Mouse (Mus musculus): ENCODE results near the gene Pdzd2.

Pdzd2 gene

DNA sequence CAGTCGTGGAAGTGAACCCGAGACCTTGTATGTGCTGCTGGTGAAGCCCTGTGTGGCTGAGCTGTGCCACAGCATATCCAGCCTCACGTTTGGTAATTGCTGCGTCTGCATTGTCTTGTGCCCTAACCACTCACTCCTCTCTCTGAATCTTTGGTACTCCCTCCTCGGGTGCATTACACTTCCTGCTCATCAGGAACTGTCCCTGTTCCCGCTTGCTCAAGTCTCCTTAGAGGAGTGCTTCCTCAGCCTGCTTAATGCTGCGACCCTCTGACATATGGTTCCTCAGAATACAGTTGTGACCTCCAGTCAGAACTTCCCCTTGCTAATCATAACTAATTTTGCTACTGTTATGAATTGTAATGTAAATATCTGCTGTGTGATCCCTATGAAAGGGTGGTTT is 383.8 kb downstream of the Pdzd2 start:
- no peak for DNase-seq (ENCODE audit: low read depth, low spot score)

DNA sequence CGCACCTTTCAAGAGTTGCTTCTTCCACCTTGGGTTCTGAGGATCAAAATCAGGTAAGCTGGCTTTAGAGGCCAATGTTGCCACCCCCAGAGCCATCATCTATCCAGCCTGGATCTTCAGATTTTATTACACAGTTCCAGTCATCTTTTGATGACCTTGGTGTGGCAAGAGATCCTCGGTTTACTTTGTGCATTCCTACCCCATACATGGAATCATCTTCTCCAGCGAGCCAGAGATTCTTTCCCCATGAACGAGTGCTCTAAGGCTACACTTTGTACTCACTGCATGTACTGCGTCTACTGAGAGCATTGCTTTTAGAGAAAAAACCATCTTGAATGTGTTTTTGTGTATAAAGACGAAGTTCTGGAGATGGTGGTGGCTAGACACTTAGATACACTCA is 384.5 kb downstream of the Pdzd2 start:
- no peak for DNase-seq (ENCODE audit: low read depth, low spot score)

DNA sequence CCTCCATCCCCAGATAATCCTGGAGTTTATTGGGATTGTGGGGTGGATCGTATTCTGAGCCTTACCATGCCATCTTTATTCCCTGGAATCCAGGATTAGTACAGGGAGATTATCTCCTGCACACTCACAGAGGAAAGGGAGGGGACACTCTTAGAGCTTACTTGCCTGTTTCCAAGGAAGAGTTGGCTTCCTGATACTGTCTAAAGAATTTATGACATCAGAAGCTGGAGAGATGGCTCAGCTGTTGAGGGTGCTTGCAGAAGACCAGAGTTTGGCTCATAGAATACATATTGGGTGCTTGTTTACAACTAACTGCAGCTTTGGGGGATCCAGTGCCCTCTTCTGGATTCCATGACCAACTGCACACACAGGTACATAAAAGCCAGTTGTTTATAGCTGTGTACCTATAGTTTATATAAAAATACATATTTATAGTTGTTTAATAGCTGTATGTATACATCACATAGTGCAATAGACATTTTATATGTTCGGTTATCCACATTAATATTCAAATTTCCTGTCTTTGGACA is 385.4 kb downstream of the Pdzd2 start:
- DNase-seq (ENCODE audit: low read depth, low spot score): no peak

DNA sequence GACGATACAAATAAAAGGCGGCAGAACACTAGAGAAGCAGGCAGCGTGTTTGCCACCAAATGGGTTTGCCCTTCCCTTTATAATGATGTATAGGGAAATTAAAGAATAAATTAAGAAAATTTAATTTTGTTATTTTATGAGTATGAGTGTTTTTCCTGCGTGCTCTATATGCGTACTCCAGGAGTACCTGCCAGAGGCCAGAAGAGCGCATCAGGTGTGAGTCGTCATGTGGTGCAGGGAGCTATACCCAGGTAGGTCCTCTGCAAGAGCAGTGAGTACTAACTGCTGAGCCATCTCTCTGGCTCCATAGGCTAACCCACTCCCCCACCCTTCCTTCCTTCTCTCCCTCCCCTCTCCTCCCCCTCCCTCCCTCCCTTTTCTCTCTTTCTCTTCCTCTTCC is 388.3 kb downstream of the Pdzd2 start:
- no peak for DNase-seq (ENCODE audit: low read depth, low spot score)

DNA sequence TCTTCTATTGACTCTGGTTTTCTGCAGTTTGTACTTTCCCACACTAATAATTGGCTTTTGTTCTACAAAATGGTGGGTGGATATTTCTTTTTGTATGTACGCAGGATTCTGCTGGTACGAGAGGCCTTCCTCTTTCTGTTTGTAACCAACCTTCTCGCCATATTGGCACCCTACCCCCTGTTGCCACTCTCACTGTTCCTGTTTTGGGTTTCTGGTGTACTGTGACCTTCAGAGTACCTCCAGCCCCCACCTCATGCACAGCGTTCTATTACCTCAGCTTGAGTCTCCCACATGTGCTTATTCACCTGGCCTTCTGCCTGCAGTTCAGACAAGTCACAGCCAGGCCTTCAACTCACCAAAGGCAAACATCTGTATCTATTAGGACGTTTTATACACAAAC is 389.9 kb downstream of the Pdzd2 start:
- no peak for DNase-seq (ENCODE audit: low read depth, low spot score)

DNA sequence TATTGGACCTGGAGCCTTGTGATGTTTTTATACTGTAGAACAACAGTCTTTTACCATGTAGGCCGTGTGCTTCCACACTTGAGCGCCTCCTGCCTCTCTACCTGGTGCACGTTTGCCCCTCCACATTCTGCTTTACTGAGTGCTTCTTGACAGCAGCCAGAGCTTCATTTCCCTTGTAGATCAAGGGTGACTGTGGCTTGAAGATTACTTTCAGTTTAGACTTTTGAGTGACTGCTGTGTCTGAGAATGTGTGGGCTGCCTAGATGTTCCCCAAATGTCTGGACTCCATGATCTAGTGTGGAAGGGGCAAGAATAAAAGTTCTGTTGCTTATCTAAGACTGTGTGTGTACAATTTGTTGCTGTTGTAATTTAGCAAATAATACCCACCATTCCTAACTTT is 390.8 kb downstream of the Pdzd2 start:
- no peak for DNase-seq (ENCODE audit: low read depth, low spot score)

DNA sequence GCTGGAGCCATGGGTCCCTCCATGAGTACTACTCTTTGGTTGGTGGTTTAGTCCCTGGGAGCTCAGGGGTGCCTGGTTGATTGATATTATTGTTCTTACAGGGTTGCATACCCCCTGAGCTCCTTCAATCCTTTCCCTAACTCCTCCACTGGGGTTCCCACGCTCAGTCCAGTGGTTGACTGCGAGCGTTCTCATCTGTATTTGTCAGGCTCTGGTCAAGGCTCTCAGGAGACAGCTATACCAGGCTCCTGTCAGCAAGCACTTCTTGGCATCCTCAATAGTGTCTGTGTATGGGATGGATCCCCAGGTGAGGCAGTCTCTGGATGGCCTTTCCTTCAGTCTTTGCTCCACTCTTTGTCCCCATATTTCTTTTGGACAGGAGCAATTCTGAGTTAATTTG is 392.8 kb downstream of the Pdzd2 start:
- no peak for DNase-seq (ENCODE audit: low read depth, low spot score)

DNA sequence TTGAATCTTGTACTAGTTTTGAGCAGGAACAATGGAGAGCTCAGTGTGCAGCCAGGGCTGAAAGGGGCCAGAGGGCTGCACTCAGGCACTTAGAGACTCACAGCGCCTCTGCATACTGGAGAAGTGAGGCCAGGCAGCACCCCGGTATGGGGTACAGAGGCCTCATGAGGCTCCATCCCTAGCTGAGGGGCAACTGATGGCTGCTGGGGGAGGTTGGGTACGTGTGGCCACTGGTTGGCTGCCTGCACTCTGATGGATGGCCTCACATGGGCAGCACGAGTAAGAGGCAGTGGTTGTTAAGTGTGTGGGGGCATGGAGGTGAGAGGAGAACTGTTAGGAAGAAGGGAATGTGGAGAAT is 398.3 kb downstream of the Pdzd2 start:
- no peak for DNase-seq (ENCODE audit: low read depth, low spot score)

DNA sequence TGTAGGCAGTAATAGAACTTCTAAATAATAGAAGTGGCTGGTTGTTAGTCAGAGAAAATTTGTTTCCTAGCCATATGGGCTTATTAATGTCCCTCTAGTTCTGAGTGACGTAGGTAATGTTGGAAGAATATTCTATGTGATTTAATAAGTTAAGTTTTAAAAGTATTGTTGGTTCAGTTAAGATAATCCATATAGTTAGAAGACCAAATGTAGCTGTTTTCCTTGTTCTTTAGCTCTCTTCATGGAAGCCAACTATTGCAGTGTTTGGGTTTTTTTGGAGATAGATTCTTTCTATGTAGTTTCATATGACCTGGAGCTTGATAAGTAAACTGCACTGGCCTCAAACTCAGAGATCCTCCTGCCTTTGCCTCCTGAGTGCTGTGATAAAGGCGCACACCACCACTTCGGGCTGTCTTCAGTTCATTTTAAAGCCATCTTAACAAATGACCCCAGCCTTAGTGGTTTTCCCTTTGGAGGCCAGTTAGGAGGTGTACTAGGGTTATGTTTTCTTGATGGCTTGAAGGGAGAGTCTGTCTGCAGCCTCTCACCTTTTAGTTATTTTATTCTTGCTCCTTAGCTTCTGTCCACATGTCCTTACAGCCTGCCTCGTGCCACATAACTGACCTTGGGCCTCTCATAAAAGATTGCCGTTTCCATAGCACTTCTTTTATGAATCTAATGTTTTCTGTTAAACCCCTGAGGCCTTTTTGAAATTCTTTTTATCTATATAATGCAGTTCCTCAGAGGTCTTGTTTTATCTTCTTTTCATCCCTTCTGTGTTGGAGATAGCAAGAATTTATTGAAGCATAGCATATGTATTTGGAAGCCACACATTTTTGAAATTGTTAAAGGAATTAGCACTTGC is 399.0 kb downstream of the Pdzd2 start:
- DNase-seq (ENCODE audit: low read depth, low spot score): no peak

DNA sequence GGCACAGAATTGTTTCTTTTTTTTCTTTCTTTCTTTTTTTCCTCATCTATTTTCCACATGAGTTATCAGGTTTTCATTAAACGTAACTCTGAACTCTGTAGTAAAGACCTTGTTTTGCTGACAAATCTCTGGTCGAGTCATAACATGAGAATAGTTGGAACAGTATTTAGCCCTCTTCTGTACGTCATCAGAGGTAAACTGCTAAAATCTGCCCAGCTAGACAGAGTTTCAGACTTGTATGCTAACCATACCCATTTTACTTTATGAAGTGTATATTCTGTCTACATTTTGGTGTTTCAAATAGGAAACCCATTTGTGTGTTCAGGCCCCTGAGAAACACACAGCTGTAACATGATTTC is 402.0 kb downstream of the Pdzd2 start:
- no peak for DNase-seq (ENCODE audit: low read depth, low spot score)

DNA sequence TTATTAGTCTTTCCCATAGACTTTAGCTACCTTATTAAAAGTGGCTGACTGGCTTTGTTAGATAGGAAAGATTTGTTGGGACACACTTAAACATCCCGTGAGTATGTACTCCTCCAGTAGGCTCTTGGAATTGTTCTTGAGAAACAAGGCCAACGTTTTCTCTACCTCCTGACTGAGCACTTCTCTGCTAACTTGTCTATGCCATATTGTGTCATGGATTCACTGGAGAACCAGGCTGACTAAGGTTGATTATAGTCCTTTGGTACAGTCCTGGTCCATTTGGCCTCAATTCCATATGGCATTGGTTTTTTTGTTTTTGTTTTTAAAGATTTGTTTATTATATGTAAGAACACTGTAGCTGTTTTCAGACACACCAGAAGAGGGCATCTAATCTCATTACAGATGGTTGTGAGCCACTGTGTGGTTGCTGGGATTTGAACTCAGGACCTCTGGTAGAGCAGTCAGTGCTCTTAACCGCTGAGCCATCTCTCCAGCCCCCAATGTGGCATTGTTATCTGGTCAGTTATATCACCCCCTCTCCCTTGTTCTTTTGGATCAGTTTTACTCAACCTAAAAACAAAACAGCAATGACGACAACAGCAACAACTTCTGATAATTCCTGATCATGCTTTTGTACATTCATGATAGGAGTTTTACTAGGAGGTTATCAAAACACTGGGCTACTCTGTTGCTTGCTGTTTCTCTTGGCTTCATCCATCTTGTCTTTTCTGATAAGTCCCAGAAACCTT is 402.5 kb downstream of the Pdzd2 start:
- DNase-seq (ENCODE audit: low read depth, low spot score): no peak

DNA sequence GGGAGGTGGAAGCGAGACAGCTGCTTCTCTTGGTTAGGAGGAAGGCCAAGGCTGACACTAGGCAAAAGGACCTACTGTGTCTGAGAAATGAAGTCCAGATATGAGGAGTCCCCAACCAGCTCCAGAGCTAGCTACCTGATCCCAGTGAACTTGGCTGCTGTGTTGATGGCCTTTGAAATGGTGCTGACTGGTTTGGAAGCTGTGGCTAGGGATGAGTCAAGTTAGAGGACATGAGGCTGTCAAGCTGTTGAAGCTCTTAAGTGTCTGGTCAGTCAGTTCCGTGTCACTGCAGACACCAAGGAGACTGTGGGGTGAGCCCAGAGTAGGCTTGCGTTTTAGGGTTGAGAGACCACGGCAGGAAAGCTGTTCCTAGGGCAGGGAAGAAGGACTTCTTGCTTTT is 405.3 kb downstream of the Pdzd2 start:
- DNase-seq (ENCODE audit: low read depth, low spot score): no peak

DNA sequence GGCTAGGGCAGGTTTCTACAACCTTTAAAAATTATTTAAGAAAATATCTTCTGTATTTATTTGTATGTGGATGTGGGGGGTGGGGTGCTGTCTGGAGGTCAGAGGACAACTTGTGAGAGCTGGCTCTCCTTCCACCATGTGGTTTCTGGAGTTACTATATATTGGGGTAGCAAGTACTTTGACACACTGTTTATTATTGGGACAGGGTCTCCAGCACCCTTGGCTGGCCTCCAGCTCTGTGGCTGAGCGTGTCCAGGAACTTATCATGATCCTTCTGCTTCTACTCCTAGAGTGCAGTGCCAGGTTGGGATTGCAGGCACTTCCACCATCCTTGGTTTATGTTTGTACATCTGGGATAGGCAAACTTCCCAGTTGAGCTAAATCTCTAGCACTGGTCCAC is 408.4 kb downstream of the Pdzd2 start:
- no peak for DNase-seq (ENCODE audit: low read depth, low spot score)

DNA sequence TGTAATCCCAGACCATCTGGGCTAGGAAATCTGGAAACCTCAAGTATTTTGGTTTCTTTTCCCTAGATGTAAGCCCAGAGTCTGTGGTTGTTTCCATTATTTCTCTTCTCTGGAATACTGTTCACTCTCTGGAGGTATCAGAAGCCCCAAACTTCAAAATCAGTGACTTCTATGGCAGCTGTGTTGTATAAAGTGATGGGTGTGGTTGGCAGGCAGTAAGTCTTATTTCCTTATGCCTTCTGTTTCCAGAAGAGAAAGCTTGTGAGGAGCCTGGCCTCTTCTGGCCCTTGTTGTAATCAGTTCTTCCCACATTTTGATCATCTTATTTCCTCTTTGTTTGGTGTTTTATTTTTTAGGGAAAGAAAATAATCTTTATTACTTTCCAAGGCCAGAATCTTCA is 408.8 kb downstream of the Pdzd2 start:
- DNase-seq (ENCODE audit: low read depth, low spot score): no peak

DNA sequence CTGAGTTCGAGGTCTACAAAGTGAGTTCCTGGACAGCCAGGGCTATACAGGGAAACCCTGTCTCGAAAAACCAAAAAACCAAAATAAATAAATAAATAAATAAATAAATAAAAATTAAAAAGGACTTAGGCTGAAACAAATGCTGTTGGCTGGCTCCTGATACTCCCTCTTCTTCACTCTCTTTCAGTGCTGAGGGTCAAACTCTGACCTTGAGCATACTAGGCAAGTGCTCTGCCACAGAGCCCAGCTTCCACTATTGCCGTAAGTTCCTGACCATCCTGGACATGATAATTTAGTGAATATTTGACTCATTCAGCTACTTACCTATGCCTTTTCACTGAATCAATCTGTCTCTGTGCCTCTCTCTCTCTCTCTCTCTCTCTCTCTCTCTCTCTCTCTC is 409.3 kb downstream of the Pdzd2 start:
- no peak for DNase-seq (ENCODE audit: low read depth, low spot score)

DNA sequence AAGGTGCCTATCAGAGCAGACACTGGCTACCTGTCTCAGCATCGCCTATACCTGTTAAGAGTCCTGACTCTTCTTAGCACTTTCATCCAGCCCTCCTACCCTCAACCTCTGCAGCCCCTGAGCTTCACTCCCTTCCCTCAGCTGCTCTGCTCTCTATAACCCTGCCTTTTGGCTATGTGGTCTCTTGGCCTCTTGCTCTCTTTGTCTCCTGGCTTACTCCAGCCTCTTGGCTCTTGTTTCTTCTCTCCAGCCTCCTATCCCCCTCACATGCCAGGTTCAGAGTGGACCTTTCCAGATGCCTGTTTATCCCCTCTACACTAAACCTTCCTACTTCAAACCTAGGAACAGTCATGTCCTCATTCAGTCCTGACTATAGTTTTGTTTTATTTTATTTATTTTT is 415.4 kb downstream of the Pdzd2 start:
- no peak for DNase-seq (ENCODE audit: low read depth, low spot score)

DNA sequence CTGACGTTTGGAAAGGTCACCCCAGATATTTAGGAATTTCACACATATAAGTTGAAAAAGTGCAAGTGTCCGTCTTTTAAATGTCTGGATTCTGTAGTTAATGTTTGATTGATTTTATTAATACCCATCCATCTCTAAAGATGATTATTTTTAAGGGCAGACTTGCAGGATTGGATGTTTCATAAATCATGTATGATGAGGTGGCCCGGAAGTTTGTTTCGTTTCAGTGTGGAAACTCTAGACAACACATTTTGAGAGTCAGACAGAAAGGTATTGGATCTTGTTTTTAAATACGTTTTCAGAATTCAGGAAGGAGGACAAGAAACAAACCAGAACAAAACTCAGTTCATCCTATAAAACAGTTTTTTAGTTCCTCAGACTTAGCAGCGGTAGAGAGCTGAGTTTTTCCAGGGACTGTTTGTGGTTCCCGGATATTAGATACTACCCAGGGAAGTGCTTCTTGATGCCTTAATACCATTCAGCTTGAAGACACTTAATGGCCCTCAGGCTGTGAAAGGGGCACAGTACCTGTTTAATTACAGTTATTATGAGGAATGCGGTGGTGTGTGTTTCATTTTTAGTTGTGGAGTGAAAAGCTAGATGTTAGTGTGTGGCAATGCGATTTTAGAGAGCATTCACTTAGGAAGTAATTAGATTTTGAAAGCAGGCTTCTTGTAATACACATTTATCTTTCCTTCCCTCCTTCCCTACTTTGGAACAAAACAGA is 416.9 kb downstream of the Pdzd2 start:
- no peak for DNase-seq (ENCODE audit: low read depth, low spot score)

DNA sequence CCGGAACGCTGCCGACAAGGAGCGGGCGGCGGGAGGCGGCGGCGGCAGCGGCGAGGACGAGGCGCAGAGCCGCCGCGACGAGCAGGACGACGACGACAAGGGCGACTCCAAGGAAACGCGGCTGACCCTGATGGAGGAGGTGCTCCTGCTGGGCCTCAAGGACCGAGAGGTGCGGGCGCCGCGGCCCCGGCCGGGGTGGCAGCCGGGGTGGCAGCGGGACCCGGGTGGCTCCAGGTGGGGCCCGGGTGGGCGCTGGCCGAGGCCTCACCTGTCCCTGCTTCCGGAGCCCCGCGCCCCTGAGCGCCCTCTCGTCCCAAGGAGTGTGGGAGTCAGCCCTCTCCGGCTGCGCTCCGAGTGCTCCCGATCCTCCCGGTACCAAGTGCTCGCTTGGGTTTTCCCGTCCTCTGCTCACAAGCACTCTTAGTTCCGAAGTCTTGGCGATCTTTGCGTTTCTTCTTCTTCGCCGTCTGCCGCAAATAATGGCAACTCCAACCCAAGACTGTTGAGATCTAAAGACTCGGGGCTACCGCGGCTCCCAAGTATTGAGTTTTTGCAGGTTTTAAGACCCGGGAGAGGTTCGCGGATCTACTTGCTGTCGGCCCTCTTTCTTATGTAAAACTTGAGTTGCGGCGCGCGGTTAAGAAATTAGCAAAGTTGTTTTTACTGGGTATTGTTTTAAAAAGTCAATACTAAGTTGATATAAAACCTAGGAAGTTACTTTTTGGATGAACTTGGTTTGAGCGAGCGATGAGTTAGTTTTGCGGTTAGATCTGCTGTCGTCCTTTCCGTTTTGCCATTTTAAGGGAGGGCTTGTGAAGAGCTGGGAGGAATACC is 417.7 kb downstream of the Pdzd2 start, which contains the start of gene 1810049J17Rik:
1810049J17Rik (minus strand) TSS at position 112 of the 834 bp plus-strand sequence.
- DNase-seq (ENCODE audit: low read depth, low spot score): no peak

DNA sequence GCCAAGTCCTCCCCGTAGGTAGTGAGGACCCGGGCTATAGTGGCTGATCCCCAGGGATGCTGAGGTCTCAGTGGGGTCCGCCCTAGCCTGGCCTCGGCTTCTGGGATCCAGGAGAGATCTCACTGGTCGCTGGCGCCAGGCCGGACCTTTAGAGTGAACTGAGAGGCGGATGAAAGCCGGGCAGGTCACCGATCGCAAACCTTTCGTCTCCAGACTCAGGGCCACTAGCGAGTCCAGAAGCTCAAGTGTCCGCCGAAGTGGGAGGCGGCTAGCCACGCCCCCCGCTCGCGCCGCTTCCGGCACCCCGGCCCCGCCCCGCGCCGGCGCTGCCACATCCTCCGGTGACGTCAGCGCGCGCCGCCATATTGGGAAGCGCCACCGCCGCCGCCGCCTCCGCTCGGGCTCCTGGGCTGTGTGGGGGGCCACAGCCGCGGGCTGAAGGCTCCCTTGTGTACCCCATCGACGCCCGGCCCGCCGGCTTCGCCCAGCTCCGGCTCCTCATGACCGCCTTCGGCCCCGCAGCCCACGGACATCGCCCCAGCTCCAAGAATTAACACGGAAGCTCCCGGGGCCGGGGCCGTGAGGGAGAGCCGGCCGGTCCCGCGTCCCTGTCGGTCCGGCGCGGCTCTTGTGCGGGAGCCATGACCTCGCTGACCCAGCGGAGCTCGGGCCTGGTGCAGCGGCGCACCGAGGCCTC is 418.5 kb downstream of the Pdzd2 start, which contains the start of gene Golph3:
Golph3 (plus strand) TSS at position 360 of the 697 bp plus-strand sequence.
- peak; percentile 80 for DNase-seq (ENCODE audit: low read depth, low spot score)

DNA sequence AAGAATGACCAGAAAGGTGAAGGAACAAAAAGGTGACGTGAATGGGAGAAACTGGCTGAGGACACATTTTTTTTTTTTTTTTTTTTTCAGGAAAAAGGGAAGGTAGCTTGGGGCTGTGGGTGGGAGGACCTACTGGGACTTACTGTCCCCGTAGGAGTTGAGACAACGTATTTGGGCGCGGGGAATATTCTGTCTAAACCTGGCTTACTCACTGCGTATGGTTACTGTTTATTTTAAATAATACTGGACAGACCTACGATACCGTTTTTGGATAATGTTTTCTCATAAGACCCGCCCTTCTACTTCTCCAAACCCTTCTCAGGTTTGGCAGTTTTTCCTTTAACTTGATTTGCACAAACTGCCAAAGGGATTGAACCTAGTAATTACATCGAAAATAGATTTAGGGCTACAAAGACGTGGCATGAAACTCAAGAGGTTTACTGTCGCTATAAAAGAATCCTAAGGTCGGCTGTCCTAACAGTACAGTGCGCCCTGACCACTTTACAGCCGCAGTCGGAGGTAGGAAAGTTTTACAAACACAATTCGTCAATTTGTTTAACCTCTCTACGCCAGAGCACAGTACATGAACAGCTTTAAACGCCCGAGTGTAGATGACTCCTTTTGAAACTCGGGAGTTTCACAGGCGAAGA is 419.2 kb downstream of the Pdzd2 start:
- DNase-seq (ENCODE audit: low read depth, low spot score): no peak

All from retina, adult 2 months (tissue).